Mouse (Mus musculus): ENCODE data around the gene Gpd2. TPM values are rescaled to one million over a fixed set of nuclear protein-coding genes. Genes with fewer than 3 reads are reported as not detected.

Gpd2 gene
- 14.8 and 16.4 TPM in 2 replicates for polyA plus RNA-seq (2012; rRNA removed; ENCODE audit: low replicate concordance)

DNA sequence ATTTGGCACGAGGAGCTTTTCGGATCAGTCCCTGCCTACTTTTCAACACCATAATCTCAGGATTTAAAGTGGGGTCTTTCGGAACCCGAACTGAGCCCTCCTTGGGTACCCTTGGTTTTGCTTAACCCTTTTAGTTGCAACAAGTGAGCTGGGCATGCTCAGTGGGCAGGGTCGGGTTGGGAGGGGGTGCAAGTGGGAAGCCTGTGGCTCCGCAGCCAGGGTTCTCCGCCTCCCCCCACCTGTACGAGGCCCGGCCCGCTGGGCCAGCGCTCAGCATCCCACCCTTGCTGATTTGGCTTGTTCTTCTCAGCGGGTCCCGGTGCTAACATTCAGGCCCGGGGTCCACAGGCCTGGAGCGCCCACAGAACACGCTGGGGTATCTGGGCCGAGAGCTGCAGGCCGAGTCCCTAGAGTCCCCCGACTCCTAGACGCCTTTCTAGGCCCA lies at the start of gene Gpd2:
Gene Gpd2, plus strand, starts transcription at position 161 of the 445 bp plus-strand sequence.

Other genes with a start within 250 kb of the Gpd2 start
- 1.7 and 5.3 TPM in 2 replicates for gene Nr4a2, start 113.6 kb upstream of the Gpd2 start, polyA plus RNA-seq (2012; rRNA removed; ENCODE audit: low replicate concordance)

Data from duodenum, adult 2 months (tissue).